Mouse (Mus musculus) liver, adult (tissue): ENCODE data around the gene Hsh2d.
A peak's percentile ranks its signal among the peaks of the same experiment; 100 is the strongest.

ENCODE experiments used
- GATA4 ChIP-seq: IDR thresholded peaks from 2 replicates; pipeline ENCODE4 v1.6.1; 2014; ENCODE audit warnings: mild to moderate bottlenecking, low read length; ENCODE audit not compliant: insufficient replicate concordance

Hsh2d gene

DNA sequence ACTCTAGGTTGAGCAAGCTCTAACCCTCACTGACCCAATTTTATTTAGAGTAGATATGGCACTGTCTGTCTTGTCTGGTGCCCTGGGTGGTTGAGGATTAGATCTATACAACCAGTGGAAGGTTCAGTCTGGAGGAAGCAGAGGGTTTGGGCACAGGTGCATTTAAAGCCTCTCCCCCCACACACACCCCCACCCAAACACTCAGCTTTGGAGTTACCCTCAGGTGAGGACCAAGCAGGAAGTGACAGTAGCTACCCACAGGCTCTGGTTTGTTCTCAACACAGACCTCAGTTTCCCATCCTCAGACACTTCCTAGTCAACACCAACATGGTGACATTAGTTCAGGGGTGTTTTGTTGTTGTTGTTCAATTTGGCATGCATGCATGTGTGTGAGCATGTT is 26.6 kb upstream of the Hsh2d start:
- TF ChIP-seq GATA4, result no peak

DNA sequence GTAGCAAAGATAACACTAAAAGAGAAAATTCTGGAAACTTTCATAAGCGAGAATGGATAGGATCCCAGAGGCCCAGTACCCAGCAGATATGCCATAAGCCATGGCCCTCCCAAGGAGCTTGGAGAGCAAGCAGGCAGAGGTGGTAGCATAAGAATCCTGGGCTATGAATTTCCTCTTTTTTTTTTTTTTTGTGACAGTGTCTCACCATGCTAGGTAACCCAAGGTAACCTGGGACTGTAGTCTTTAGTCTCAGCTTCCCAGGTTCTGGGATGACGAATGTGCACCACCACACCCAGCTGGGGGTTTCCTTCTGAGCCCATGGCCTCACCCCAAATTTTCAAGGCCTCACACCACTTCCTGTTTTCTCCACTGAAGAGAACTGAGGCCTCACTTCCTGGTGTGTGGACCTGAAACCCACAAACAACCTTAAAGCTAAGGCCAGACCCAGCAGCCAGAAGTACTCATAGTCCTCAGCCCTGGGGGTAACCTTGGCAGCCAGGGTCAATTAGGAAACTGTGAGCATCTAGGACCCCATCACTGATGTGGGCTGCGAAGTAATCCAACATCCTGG is 20.3 kb upstream of the Hsh2d start:
- TF ChIP-seq GATA4, result no peak

DNA sequence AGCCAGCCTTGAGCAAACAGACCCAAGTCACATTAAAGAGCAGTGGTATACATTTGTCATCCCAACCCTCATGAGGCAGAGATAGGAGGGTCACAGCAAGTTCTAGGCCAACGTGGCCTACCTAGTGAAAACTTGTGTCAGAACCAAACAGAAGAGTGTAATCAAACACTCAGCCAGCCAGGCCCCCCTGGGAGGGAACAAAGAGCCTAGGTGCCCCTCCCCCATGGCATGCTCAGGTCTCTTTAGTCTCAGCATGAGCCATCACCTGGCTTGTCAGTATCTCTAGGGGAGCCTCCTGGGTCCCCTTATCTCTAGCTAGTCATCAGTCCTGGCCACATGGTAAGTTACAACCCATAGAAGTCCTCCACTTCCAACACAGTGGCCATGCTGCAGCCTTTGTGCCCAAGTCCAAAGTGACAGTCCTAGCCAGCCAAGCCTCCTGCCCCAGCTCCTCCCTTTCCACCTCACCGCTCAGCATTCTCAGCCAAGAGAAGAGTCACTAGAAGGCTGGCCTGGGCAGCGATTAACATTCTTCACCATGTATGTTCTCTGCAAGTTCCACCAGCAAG is 19.7 kb upstream of the Hsh2d start:
- TF ChIP-seq GATA4, result peak; percentile 56; the same call in 1 of the 2 replicates

DNA sequence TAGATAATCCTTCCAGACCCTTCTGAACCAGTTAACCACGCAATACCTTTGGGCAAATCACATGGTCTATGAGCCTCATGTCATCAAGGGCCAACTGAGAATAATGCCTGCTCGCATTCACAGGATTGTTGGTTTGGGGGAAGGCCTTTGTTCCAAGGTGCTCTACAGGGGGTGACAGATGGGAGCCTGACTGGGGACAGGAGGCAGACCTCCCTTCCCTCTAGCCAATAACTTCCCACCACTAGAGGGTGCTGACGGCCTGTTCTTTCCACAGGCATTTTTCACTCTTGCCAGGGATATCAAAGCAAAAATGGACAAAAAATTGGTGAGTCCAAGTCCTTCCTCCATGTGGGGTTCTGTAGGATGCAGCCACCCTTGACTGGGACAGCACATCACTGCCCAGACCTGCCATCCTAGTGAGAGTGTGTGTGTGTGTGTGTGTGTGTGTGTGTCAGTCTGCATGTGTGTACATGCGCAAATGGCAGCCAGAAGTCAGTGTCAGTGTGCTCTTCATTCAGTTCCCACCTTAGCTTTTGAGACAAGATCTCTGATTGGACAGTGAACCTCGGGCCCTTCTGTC is 12.0 kb upstream of the Hsh2d start:
- no peak for TF ChIP-seq GATA4

DNA sequence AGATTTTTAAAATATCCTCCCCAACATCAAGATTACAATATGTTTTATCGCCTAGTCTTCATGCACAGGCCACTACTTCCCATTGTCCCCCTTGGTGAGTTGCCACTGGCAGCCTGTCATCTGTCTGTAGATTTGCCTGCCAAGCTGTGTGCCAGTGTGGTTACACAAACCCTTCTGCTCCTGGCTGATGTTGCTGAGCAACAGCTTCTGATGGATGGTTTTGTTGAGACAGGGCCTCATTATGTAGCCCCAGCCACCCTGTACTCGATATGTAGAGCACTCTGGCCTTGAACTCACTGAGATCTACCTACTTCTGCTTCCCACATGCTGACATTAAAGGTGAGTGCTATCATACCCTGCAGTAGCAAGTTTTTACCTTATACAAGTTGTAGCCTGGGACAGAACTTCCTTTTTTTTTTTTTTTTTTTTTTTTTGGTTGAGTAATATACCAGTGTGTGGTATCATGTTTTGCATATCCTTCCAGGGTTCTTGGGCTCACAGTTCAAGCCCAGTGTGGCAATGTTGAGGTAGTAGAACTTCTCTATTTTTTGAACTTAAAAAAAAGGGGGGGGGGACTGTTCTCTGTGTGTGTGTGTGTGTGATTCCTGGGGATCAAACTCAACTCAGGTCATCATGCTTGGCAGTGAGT is 5.8 kb upstream of the Hsh2d start:
- TF ChIP-seq GATA4, result no peak

DNA sequence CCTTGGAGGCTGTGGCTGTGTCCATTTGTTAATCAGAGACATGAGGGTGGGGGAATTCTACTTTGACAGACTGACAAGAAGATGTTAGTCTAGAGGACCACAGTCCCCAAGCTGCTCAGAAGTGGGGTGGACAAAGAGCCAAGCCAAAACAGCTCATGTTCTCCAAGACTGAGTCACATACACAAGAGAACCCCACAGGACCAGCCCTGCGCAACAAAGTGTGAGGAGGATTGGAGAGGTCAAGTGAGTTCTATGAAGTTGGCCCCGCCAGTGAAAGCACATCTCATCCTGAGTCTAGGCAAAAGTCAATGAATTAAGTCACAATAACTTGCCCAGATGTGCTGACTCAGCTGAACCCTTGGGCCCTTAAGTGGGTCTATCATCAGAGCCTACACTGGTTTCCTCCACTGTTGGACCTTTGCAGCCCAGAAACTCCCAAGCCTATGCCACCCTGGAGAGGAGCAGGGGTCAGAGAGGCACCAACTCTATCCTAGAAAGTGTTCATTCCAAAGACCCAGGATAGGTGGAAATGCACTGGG is 1.6 kb upstream of the Hsh2d start:
- no peak for TF ChIP-seq GATA4

DNA sequence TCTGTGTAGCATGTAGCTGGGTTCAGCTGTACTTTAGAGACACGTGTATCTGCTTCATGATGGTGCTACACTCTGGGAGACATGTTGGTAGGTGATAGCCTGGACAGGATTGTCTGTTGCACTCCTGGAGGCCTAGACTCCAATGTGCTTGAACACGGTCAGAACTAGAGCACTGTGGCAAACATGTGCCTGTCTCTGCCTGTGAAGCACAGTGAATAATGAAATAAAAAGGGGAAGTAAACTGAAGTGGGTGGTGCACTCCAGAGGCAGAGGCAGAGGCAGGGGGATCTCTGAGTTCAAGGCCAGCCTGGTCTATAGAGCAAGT is 739 bp downstream of the Hsh2d start:
- TF ChIP-seq GATA4, result no peak

DNA sequence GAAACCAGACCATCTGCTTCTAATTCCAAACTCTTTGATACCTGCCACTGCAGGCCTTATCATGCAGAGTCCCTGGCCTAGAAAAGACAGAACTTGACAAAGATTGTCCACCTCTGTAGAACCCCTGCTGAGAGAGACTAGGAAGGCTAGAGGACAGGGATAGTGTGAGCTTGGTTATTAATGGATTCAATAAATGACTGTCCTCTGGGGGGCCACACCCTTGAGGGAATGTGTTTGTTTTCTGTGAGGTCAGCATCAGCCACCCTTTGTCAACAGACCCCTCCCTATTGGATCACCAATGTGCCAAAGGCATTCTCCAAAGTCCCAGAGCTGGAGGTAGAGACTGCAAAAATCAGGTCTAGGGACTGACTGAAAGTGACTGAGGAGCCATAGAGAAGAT is 2.6 kb downstream of the Hsh2d start:
- TF ChIP-seq GATA4, result no peak

DNA sequence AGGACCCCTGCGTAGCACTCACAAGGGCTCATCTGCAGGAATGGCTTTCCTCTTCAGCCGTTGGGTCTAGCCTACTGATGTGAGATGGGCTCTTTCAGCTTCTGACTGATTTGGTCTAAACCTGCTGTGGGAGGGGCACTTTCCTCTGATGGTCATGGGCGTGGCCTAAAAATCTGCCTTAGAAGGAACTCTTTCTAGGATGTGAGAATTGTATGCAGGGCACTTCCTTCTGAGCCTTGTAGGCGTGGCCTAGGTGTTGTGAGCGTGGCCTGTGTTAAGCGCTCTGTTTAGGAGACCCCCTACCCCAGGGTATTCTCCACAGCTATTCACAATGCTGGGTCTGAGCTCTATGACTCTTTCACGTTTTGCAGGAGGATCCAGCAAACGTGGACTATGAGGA is 8.6 kb downstream of the Hsh2d start:
- no peak for TF ChIP-seq GATA4

DNA sequence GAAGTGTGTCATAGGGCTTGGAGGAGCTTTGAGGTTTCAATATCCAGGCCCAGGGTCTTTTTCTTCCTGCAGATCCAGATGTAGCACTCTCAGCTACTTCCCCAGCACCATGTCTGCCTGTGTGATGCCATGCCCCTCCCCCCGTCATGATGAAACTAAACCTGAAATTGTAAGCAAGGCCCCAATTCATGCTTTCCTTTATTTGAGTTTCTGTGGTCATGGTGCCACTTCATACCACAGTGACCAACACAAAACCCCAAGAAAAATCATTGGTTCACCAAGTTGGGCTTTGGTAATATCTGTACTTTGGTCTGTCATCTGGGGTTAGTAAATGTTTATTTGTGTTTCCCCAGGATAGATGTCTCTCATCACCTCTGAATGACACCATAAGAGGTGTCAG is 19.1 kb downstream of the Hsh2d start:
- TF ChIP-seq GATA4, result no peak

DNA sequence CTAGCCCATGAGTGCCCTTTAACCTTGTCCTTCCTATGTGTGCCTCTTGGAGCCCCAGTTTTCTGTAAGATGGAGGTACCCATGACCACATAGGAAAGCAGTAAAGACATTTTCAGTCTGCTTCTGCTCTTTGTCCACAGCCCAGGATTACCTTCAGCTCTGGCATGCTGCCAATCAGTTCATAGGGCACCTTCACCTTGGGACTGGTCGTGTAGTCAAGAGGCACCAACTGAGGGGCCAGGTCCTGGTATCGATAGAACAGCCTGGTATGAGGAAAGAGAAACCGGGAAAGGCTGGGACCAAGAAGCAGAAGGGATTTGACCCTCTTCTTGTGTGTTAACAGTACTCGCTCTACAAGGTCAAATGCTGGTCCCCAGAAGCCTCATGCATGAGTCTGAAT is 20.8 kb downstream of the Hsh2d start:
- no peak for TF ChIP-seq GATA4

DNA sequence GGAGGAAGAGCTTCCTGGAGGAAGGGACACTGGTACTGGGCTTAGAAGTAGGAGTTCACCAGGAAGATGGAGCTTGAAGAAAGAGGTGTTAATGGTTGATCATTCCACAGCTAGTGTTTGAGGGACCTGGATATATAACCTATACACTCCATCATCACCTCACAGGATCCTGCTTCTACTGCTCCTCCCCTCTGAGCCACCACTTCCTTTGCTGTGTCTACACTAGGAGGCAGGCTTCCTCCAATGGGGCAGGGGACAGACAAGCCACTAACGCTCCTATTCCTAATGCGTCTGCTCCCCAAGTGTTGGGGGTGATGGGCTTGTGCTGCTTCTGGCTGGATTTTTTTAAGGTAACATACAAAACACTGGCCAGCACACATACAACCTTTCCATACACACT is 21.3 kb downstream of the Hsh2d start:
- no peak for TF ChIP-seq GATA4

DNA sequence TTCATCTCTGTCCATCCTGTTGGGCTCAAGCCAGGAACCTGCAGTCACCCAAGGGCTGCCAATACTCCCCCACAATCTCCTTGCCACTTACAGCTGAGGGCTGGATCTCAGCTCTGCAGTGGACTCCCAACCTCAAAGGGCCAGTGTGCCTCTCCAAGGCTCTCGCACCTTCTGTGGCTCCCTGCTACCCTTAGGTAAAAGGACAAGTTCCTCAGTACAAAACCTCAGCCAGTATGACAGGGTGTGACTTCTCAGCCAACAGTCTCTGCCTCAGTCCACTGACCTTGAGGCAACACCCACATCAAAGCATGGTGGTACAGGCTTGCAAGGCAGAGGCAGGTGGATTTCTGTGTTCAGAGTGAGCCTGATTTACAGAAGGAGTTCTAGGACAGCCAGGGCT is 22.4 kb downstream of the Hsh2d start:
- TF ChIP-seq GATA4, result no peak

DNA sequence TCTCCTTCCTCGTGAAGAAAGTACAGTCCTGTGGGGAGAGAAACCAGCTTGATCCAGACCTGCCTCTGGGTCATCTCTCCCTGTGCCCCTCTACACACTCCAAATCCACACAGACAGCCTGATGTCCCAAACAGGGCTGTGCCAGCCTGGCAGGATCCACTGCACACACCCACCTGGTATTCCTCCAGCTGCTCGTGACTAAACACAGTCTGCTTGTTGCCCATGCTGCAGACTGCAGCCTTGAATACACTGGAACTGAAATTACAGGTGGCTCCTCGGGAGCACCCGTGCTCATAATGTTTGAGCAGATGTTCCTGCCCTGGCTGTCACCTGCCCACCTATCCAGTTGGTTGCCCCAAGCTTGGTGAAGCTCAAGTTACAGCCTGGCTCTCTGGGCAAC is 23.3 kb downstream of the Hsh2d start, which contains the start of gene Cib3:
Gene Cib3, minus strand, starts transcription at position 87 of the 400 bp plus-strand sequence.
- no peak for TF ChIP-seq GATA4

DNA sequence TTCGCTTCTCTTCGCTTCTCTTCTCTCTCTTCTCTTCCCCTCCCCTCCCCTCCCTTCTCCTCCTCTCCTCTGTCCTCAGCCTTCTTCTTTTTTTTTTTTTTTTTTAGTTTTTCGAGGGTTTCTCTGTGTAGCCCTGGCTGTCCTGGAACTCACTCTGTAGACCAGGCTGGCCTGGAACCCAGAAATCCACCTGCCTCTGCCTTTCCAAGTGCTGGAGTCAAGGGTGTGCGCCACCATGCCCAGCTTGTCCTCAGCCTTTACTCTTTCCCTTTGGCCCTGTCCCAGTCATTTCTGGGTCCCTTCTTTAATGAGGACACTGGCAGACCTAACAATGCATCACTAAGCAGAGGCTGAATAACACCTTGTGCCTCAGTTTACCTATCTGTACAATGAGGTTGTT is 24.1 kb downstream of the Hsh2d start, which contains the start of gene Gm11034:
Gene Gm11034, minus strand, starts transcription at position 101 of the 400 bp plus-strand sequence.
- TF ChIP-seq GATA4, result no peak

DNA sequence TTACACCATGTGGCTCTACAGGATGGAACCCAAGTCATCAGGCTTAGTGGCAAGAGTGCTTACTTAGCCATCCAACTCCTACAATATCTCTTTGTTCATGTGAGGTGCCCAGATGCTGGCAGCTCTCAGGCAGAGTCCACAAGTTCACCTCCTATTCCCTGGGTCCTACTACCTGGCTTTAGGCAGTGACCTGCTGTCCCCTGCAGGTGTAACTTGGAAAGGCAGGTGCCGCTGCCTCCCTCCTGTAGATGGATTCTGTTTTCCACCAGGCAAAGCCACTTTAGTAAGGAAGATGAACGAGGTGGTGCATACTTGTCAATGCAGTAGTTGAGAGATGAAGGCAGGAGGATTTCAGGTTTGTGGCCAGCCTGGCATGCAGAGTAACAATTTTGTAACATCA is 25.6 kb downstream of the Hsh2d start:
- TF ChIP-seq GATA4, result no peak

DNA sequence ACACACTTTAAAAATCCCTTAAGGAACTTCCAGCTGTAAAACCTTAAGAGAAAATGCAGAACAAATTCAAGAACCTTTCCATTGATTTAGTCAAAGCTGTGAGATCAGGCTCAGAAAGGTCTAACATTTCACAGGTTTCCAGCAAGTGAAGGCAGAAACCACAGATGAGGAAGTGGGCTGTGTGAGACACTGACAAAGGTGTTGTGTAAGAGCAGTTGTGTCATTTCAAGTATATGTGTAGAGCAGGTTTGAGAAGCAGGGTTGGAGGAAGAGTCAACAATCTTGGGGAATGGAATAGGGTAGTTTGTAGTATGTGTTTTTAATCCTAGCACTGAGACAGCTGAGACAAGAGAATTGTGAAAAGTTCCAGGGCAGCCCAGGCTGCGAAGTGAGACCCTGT is 26.4 kb downstream of the Hsh2d start:
- no peak for TF ChIP-seq GATA4
